Mouse (Mus musculus) mature B cell (primary cell): ENCODE data around the gene Il1rn.

ENCODE experiments used
- in situ Hi-C: fragments of 300-500 bp; cut with MboI; formaldehyde crosslinking; loops from 2 replicates; pipeline ENCODE4 v1.14.3; 2019

Gene Il1rn

DNA sequence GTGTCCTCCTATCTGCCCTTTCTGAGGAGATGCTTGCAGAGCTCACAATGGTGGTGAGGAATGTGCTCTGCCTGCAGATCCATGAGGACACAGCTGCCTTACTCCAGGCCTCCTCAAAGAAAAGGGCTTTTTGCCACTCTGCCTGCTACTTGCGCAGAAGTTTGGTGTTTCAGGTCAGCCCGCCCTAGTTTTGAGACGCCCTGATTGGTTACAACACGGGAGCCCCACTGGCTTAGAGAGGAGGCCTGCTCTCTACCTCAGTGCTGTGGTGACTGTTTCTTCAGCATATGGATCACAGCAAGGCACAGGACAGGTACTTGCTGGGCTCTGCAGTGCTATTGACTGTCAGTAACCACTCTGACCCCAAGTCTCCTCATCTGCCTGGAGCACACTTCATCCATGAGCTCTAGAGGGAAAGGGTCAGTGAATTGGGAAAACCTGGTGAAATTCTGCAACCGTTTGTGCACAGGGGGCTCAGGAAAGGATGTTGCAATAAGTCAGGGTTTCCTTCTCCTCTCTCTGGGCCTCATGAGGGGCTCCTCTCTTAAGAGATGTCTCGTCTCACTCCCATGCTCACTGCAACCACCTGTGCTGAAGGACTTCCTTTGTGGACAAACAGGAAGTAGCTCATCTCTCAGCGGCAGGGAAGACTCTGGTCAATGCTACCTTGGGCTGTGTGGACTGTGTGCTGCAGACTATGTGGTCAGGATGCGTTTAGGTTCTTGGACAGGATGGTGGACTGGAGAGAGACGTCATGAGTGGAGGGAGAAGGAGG, 46.0 kb downstream of the Il1rn start:
- in situ Hi-C loops: no loop called here

DNA sequence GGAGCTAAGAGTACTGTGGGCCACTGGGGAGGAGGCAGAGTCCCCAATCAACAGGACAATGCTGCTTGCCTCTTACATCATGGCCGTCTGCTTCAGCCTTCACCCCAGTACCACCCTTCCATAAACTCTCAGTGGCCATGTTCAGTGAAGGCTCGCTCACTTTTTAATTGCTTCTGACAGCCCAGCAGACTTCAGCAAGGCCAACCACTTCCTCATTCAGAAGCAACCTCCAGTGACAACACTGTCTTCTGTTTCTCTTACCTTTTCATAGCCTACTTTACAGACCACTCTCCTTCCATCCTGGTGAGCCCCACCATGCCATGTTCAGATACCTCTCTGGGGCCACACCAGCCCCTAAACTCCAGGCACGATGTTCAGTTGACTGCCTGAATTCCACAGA, 47.0 kb downstream of the Il1rn start:
- in situ Hi-C loops: no loop called here

DNA sequence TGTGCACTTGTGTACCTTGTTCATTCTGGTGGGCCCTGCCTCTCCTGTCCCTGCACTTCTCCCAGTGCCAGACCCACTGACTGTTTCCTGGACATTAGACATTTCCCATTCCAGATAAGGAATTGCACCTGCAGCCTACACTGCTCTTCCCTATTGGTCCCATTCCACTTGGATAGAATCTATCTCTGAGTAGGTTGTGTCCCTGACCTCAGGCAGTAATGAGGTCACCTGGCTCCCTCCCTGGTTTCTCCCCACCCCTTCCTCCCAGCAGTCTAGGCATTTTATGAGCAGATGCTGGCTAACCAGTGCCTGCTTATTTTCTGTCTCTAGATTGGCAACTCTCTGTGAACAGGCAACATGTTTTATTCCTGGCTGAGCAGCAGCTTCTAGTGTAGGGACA, 47.7 kb downstream of the Il1rn start:
- in situ Hi-C loops: no loop called here

DNA sequence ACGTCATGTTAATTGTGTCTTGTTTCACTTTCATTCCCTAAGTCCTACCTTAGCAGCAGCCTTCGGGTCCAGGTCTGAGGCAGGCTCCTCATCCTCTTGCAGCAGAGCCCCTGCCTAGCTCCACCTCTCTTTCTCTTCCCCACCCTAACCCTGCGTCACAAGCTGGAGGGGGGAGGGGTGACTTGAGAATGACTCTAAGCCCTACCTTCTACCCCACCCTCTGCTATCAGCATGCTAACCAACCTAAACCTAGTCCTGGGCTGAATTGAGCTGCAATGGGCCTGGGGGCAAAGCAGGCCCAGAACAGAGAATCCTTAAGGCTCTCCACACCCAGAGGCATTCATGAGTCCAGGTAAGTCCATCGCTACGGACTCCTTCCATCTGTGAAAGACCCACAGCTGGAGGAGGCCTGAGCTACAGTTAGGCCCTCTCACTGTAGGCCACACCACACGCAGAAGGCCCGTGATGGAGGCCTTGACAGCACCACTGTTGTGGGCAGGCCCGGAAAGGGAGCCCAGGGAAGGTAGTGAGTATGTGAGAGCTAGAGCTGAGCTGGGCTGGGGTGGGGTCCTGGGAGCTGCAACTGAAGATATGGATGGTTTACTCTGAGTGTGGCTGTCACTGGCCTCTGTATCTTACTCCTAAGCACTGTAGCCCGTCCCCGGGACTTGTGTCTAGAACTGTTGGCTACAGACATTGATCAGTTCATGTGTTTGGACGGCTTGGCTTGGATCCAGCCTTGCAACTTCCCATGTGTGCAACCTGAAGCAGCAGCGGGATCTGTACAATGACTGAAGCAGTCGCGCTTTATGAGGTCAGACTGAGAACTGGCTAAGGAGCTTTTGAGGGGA, 48.7 kb downstream of the Il1rn start:
- in situ Hi-C loops: no loop called here

GRCm38 (mm10) chr2:24386158-24386963, 49.7 kb downstream of the Il1rn start:
- in situ Hi-C loops: no loop called here

GRCm38 (mm10) chr2:24386964-24387320, 50.3 kb downstream of the Il1rn start:
- in situ Hi-C loops: no loop called here

- in situ Hi-C loops: no loop called here
Observed at GRCm38 (mm10) chr2:24387361-24388283, 51.0 kb downstream of the Il1rn start.

- in situ Hi-C loops: no loop called here
Observed at GRCm38 (mm10) chr2:24393251-24393650, 56.6 kb downstream of the Il1rn start.

GRCm38 (mm10) chr2:24397115-24397514, 60.5 kb downstream of the Il1rn start:
- in situ Hi-C loops: no loop called here

GRCm38 (mm10) chr2:24400711-24401110, 64.1 kb downstream of the Il1rn start:
- in situ Hi-C loops: loop anchor here (10.0 kb wide), 1 partner anchor 96 kb away; no protein-coding TSS in a partner anchor
